Mouse (Mus musculus) intestine, embryonic 15.5 days (tissue): ENCODE results near the gene Gm45837. TPM values are rescaled to one million over a fixed set of nuclear protein-coding genes. Genes with fewer than 3 reads are reported as not detected.

Experiments
- ATAC-seq: fragments of 200-750 bp; cut with Nextera tagmentation; 2 replicates; pipeline ENCODE4 v1.8.0; 2017; ENCODE audit warnings: moderate TSS enrichment, moderate library complexity
- H3K27ac ChIP-seq: fragments of 300-500 bp; sonication (generic); 2 replicates; pipeline ENCODE4 v1.5.1; 2015; ENCODE audit warnings: mild to moderate bottlenecking, inconsistent platforms
- H3K27me3 ChIP-seq: fragments of 300-500 bp; sonication (generic); replicated peaks from 2 replicates; pipeline ENCODE4 v1.6.1; 2015; ENCODE audit warnings: inconsistent platforms
- H3K36me3 ChIP-seq: fragments of 300-500 bp; sonication (generic); 2 replicates; pipeline ENCODE4 v1.6.1; 2015; ENCODE audit warnings: inconsistent platforms
- H3K4me1 ChIP-seq: fragments of 300-500 bp; sonication (generic); replicated peaks from 2 replicates; pipeline ENCODE4 v1.6.1; 2015; ENCODE audit warnings: inconsistent platforms
- H3K4me2 ChIP-seq: fragments of 300-500 bp; sonication (generic); replicated peaks from 2 replicates; pipeline ENCODE4 v1.6.1; 2015; ENCODE audit warnings: mild to moderate bottlenecking, inconsistent platforms
- H3K4me3 ChIP-seq: fragments of 300-500 bp; sonication (generic); replicated peaks from 2 replicates; pipeline ENCODE4 v1.5.1; 2015; ENCODE audit warnings: inconsistent platforms
- H3K9ac ChIP-seq: fragments of 300-500 bp; sonication (generic); 2 replicates; pipeline ENCODE4 v1.6.1; 2015; ENCODE audit warnings: inconsistent platforms
- H3K9me3 ChIP-seq: fragments of 300-500 bp; sonication (generic); 2 replicates; pipeline ENCODE4 v1.6.1; 2016; ENCODE audit warnings: inconsistent platforms
- WGBS: fragments of 180-500 bp; shearing (Covaris S2); methylation state at CpG from one replicate; pipeline ENCODE4 v1.1.7; 2015; 5-methylcytosine and 5-hydroxymethylcytosine counted together
- polyA plus RNA-seq: library from polyadenylated mRNA; unstranded; fragments of >200 nt; fragmentation: Nextera tagmentation; extraction: Ambion mirVana; gene quantifications from 2 replicates; pipeline ENCODE4 v1.2.1, GENCODE M21; 2015

Gm45837 gene
- polyA plus RNA-seq, 1 experiment from 2014 or later, result 3.5 TPM

DNA sequence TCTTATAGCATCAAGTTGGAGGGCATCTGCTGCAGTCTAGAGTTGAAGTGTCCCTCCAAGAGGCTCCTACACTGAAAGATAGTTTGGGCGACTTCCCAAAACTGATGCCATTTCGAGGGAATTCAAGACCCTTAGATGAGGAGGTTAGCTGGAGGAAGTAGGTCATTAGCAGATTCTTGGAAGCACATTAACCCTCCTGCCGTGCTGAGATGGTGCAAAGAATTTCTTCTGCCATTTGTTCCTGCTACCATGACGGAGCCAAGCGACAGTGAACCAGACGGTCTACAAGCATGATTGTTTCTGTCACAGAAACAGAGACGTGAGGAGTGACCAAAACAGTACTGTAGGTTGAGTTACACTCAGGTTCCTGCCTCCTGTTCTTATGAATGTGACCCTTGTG, 115.8 kb downstream of the Gm45837 start:
- H3K9me3 ChIP-seq, result no peaks in the 10 kb centered on the region
- no peaks in the 10 kb centered on the region for H3K4me1 ChIP-seq
- H3K36me3 ChIP-seq, result no peaks in the 10 kb centered on the region
- H3K4me3 ChIP-seq, result no peak overlapping the region
- ATAC-seq, result no peak
- H3K4me2 ChIP-seq, result no peak overlapping the region
- H3K9ac ChIP-seq, result no peak overlapping the region
- no peaks in the 10 kb centered on the region for H3K27me3 ChIP-seq
- WGBS, result 63% methylated on average over 7 of the region's 7 CpGs
- no peak overlapping the region for H3K27ac ChIP-seq

DNA sequence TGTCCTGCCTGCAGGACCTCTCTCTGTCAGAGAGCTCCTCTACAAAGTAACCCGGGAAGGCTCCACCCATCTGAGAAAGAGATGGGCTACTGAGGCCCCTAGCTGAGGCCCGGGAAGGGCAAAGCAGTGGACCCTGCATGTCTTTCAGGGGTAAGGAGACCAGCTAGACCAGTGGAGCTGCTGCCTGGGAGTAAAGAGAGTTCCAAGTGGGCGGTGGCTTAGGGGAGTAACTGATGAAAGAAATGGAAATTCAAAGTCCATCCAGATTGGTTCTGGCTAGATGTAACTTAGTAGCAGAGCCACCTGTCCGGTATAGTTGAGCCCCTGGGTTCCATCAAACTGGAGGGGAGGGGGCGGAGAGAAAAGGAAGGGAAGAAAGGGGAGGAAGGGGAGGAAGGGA, 123.7 kb downstream of the Gm45837 start:
- Histone ChIP-seq H3K27me3 (no peaks in the 10 kb centered on the region), H3K27ac (no peak overlapping the region), H3K9me3 (no peaks in the 10 kb centered on the region), H3K4me2 (no peak overlapping the region), H3K36me3 (no peaks in the 10 kb centered on the region), H3K4me1 (peaks cover 2% of the 10 kb centered on the region; the same call in 1 of the 2 replicates), H3K9ac (no peak overlapping the region), H3K4me3 (no peak overlapping the region)
- WGBS, result 25% methylated on average over 5 of the region's 5 CpGs
- ATAC-seq, result peak; percentile 89

DNA sequence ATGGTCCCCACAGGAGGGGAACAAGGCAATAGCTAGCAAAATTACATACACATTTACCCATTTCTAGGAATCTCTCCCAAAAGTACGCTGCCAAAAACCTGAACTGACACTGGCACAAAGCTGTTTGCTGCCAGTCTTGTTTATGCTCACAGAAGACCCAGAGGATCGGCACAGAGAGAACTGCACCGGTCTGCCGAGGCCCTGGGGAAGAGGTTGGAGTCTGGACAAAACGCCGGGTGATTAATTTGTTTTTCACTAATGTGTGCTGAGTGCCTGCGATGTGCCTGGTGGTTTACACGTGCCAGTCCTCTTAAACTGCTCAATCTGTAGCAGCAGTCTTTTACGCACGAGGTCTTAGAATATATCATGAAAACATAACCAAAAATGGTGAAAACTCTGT, 124.4 kb downstream of the Gm45837 start:
- Histone ChIP-seq H3K27me3 (no peaks in the 10 kb centered on the region), H3K4me1 (peaks cover 2% of the 10 kb centered on the region; the same call in 1 of the 2 replicates), H3K9ac (no peak overlapping the region), H3K4me2 (no peak overlapping the region), H3K36me3 (no peaks in the 10 kb centered on the region), H3K9me3 (no peaks in the 10 kb centered on the region), H3K4me3 (no peak overlapping the region), H3K27ac (no peak overlapping the region)
- ATAC-seq, result no peak
- 42% methylated on average over 10 of the region's 10 CpGs for WGBS

DNA sequence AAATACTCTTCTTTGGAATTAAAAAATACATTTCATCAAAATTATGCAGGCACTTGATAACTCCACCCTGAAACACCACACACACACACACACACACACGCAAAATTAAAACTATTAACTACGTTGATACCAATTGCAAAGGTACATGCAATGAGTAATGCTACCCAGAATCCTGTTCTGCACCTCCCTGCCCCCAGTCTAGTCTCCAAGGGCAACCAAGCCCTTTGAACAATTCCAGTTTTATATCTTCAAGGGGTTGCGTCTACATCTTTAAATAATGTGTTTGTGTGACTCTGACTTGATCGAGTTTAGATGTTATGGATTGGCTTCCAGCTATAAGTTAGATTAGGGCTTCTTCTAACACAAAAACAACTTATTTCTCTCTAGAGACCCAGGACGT, 124.8 kb downstream of the Gm45837 start:
- Histone ChIP-seq H3K4me1 (peaks cover 2% of the 10 kb centered on the region; the same call in 1 of the 2 replicates), H3K9me3 (no peaks in the 10 kb centered on the region), H3K27me3 (no peaks in the 10 kb centered on the region), H3K4me3 (no peak overlapping the region), H3K4me2 (no peak overlapping the region), H3K9ac (no peak overlapping the region), H3K27ac (no peak overlapping the region), H3K36me3 (no peaks in the 10 kb centered on the region)
- WGBS, result 71% methylated on average over 5 of the region's 5 CpGs
- no peak for ATAC-seq

DNA sequence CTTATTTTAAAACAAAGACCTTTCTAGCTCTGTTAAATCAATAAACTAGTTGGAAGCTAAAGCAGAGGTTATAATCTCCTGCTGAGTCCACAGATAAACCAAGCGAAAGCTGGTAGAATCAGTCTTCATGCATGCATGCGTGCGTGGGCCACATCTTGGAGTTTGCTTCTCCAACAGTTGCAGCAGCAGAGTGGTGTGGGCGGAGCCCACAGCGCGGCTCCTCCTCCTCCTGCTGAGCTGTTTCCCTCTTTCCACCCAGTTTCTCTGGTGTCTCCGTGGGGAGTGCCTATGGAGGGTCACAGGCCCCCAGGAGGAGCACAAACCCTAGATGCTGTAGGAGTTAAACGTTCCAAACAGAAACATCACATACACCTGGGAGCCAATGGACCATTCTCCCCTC, 126.9 kb downstream of the Gm45837 start:
- Histone ChIP-seq H3K4me2 (no peak overlapping the region), H3K9ac (no peak overlapping the region), H3K4me3 (no peak overlapping the region), H3K36me3 (no peaks in the 10 kb centered on the region), H3K27me3 (no peaks in the 10 kb centered on the region), H3K27ac (no peak overlapping the region), H3K4me1 (peaks cover 2% of the 10 kb centered on the region; the same call in 1 of the 2 replicates), H3K9me3 (no peaks in the 10 kb centered on the region)
- 51% methylated on average over 8 of the region's 8 CpGs for WGBS
- no peak for ATAC-seq

DNA sequence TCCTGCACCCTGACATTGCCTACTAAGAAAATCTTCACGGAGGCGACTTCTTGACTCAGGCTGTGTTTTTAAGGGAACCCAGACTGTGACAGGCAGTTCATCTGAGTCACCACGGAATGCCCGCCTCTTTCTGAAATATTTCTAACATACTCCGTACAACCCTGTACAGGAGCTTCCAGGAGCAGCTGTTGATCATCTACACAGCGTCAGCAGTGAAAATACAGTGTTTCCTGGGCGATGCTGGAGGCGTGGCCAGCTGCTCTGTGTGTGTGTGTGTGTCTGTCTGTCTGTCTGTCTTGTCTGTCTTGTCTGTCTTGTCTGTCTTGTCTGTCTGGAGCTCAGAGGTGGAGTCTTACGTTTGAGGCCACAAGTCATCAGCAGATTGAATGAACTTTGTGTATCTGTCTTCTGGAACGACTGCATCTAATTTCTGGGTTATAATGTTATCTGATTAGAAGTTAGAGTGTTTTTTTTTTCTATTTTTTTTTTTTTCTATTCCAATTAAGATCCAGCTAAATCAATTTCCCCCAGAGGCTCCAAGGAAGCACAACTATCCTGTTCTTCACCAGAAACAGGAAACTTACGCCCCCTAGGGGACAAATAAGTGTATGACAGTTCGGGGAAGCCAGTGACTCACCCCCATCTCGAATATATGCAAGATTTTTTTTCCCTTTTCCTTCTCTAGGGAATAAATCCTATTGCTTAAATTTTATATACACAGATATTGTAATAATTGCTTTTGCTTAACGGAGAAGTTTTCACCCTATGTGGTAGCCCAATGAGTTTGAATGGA, 127.7 kb downstream of the Gm45837 start:
- H3K27ac ChIP-seq, result no peak overlapping the region
- H3K4me1 ChIP-seq, result peaks cover 2% of the 10 kb centered on the region; the same call in 1 of the 2 replicates
- no peaks in the 10 kb centered on the region for H3K27me3 ChIP-seq
- no peaks in the 10 kb centered on the region for H3K9me3 ChIP-seq
- 29% methylated on average over 14 of the region's 14 CpGs for WGBS
- no peak overlapping the region for H3K9ac ChIP-seq
- H3K4me3 ChIP-seq, result no peak overlapping the region
- ATAC-seq, result no peak
- H3K36me3 ChIP-seq, result no peaks in the 10 kb centered on the region
- no peak overlapping the region for H3K4me2 ChIP-seq

DNA sequence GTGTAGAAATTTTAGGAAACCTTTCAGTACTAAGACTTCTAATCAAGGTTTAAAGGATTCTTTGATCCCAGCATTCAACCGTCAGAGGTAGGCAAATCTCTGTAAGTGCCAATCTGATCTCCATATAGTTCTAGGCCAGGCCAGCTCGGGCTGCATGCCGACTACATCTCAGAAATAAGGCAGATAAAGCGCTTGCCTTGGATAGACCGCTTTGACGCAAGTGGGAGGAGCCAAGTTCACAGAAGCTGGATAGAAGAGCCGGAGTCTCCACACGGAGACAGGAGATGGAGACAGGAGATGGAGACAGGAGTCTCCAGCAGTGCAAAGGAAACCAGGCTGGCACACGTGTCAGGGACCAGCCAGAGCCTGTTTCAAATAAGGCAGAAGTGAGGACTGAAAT, 129.1 kb downstream of the Gm45837 start:
- Histone ChIP-seq H3K9me3 (no peaks in the 10 kb centered on the region), H3K4me3 (no peak overlapping the region), H3K36me3 (no peaks in the 10 kb centered on the region), H3K9ac (no peak overlapping the region), H3K27ac (no peak overlapping the region), H3K27me3 (no peaks in the 10 kb centered on the region), H3K4me1 (no peaks in the 10 kb centered on the region), H3K4me2 (no peak overlapping the region)
- 49% methylated on average over 9 of the region's 9 CpGs for WGBS
- ATAC-seq, result no peak

DNA sequence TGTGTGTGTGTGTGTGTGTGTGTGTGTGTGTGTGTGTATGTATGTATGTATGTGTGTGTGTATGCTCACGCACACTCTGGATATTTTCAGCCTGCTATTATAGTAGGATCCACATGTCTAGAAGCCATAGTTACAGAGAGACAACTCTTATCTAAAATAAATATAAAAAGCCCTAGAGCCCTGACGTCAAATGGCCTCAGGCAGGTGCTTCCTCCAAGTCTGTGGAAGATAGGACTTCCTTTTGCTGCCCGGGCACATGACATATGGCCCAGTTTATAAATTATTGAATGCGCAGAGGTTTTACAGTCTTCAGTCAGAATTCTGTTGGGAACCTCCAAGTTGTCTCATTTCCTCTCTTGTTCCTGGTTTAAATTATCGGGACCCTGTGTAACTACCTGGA, 130.0 kb downstream of the Gm45837 start:
- H3K4me3 ChIP-seq, result no peak overlapping the region
- H3K36me3 ChIP-seq, result no peaks in the 10 kb centered on the region
- H3K27ac ChIP-seq, result no peak overlapping the region
- no peak overlapping the region for H3K4me2 ChIP-seq
- peak; percentile 55 for ATAC-seq
- H3K4me1 ChIP-seq, result no peaks in the 10 kb centered on the region
- H3K27me3 ChIP-seq, result no peaks in the 10 kb centered on the region
- H3K9ac ChIP-seq, result no peak overlapping the region
- WGBS, result 57% methylated on average over 5 of the region's 5 CpGs
- H3K9me3 ChIP-seq, result no peaks in the 10 kb centered on the region

DNA sequence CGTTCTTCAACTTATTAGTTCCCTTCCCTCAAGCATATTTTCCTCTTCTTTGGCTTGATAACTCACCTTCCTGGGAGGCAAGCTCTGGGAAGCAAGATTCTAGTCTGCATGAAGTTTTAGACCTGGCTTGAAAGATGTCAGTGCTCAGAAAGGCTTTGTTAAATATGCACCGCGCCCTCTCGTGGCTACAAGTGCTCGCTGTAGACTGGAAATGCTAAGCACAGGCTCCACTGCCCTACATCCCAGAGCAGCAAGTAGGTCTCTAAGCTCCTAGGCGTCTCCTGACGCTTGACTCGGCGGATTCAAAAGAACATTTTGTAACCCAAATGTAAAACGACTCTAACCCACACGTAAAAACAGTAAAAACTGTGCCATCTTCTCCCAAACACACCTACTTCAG, 130.4 kb downstream of the Gm45837 start:
- 5% methylated on average over 11 of the region's 11 CpGs for WGBS
- Histone ChIP-seq H3K4me2 (no peak overlapping the region), H3K9me3 (no peaks in the 10 kb centered on the region), H3K27me3 (no peaks in the 10 kb centered on the region), H3K4me1 (no peaks in the 10 kb centered on the region), H3K27ac (no peak overlapping the region), H3K4me3 (no peak overlapping the region), H3K36me3 (no peaks in the 10 kb centered on the region), H3K9ac (no peak overlapping the region)
- ATAC-seq, result peak; percentile 78

DNA sequence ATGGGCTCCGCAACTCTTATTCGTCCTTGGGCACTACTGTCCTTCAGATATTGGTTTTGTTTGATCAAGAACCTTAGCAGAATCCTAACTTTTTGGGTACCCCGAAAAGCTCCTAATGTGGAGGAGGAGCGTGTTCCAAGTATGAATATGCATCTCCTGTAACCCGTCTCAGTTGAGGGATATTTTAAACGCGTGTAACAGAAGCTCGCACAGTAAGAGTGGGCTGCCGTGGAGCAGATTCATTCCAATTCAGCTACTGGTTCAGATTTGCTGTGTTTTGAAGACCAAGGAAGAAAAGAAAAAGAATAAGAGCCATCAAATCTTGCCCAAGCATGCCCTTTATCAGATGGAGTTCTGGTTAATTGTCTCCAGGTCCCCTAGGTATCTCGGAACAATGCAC, 131.0 kb downstream of the Gm45837 start:
- no peaks in the 10 kb centered on the region for H3K36me3 ChIP-seq
- H3K27me3 ChIP-seq, result no peaks in the 10 kb centered on the region
- H3K9me3 ChIP-seq, result no peaks in the 10 kb centered on the region
- H3K4me2 ChIP-seq, result no peak overlapping the region
- H3K4me1 ChIP-seq, result no peaks in the 10 kb centered on the region
- no peak overlapping the region for H3K4me3 ChIP-seq
- ATAC-seq, result no peak
- H3K9ac ChIP-seq, result no peak overlapping the region
- no peak overlapping the region for H3K27ac ChIP-seq
- WGBS, result 85% methylated on average over 10 of the region's 10 CpGs

DNA sequence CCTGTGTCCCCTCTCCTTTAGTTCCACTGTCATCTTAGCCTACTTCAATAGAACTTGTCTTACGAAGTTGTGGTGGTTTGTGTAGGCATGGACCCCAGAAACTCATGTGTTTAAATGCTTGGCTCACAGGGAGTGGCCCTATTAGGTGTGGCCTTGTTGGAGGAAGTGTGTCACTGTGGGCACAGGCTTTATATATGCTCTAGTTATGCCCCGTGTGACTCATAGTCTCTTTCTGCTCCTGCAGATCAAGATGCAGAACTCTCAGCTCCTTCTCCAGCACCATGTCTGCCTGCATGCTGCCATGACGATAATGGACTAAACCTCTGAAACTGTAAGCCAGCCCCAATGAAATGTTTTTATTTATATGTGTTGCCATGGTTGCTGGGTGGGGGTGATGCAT, 137.0 kb downstream of the Gm45837 start:
- Histone ChIP-seq H3K4me1 (0 out of 2 replicates have a peak, but pooled peaks cover 6% of the 10 kb centered on the region), H3K4me3 (no peak overlapping the region), H3K9ac (no peak overlapping the region), H3K9me3 (no peaks in the 10 kb centered on the region), H3K27ac (no peak overlapping the region), H3K27me3 (no peaks in the 10 kb centered on the region), H3K4me2 (no peak overlapping the region), H3K36me3 (no peaks in the 10 kb centered on the region)
- ATAC-seq, result no peak
- WGBS, result 80% methylated on average over 3 of the region's 3 CpGs

DNA sequence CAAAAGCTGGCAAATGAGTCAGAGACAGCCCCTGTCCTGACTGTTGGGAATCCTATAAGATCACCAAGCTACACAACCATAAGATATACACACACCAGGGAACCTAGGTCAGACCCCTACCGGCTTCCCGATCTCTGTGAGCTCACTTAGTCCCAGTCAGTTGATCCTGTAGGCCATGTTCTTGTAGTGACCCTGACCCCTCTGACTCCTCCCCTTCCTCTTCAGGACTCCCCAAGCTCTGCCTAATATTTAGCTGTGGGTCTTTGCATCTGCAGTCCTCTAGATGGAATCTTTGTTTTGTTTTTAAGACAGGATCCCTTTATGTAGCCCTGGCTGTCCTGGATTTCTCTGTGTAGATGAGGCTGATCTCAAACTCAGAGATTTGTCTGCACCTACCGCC, 138.6 kb downstream of the Gm45837 start:
- ATAC-seq, result no peak
- Histone ChIP-seq H3K9ac (no peak overlapping the region), H3K4me1 (0 out of 2 replicates have a peak, but pooled peaks cover 6% of the 10 kb centered on the region), H3K27me3 (no peaks in the 10 kb centered on the region), H3K27ac (no peak overlapping the region), H3K9me3 (no peaks in the 10 kb centered on the region), H3K36me3 (no peaks in the 10 kb centered on the region), H3K4me3 (no peak overlapping the region), H3K4me2 (no peak overlapping the region)
- WGBS, result 72% methylated on average over 3 of the region's 3 CpGs
